Mouse (Mus musculus) hindbrain, embryonic 16.5 days (tissue): ENCODE measurements at regions not wholly inside any gene's neighbourhood (a gene's known extent, or its start where the extent isn't known, plus 50 kb on each side); places are given as distances from the start of the nearest gene placed in this dataset.

ENCODE experiments used
- ATAC-seq: fragments of 200-750 bp; cut with Nextera tagmentation; 2 replicates; pipeline ENCODE4 v1.8.0; 2017; ENCODE audit warnings: moderate TSS enrichment, moderate library complexity
- H3K27ac ChIP-seq: fragments of 300-500 bp; sonication (generic); 2 replicates; pipeline ENCODE4 v1.5.1; 2014; ENCODE audit warnings: low read depth, mild to moderate bottlenecking, control low read depth, low read length, moderate library complexity
- H3K27me3 ChIP-seq: fragments of 300-500 bp; sonication (generic); replicated peaks from 2 replicates; pipeline ENCODE4 v1.6.1; 2014; ENCODE audit warnings: low read length; ENCODE audit not compliant: control insufficient read depth, insufficient read depth
- H3K36me3 ChIP-seq: fragments of 300-500 bp; sonication (generic); 2 replicates; pipeline ENCODE4 v1.6.1; 2014; ENCODE audit warnings: mild to moderate bottlenecking, low read length, moderate library complexity, mixed read lengths; ENCODE audit not compliant: control insufficient read depth, insufficient read depth
- H3K4me1 ChIP-seq: fragments of 300-500 bp; sonication (generic); 2 replicates; pipeline ENCODE4 v1.6.1; 2014; ENCODE audit warnings: low read depth, low read length; ENCODE audit not compliant: control insufficient read depth, insufficient read depth
- H3K4me2 ChIP-seq: fragments of 300-500 bp; sonication (generic); 2 replicates; pipeline ENCODE4 v1.6.1; 2014; ENCODE audit warnings: mild to moderate bottlenecking, low read length, control low read depth, moderate library complexity
- H3K4me3 ChIP-seq: fragments of 300-500 bp; sonication (generic); 2 replicates; pipeline ENCODE4 v1.5.1; 2014; ENCODE audit warnings: mild to moderate bottlenecking, low read length, control low read depth, moderate library complexity
- H3K9ac ChIP-seq: fragments of 300-500 bp; sonication (generic); 2 replicates; pipeline ENCODE4 v1.6.1; 2014; ENCODE audit warnings: low read depth, mild to moderate bottlenecking, control low read depth, low read length, moderate library complexity
- H3K9me3 ChIP-seq: fragments of 300-500 bp; sonication (generic); 2 replicates; pipeline ENCODE4 v1.6.1; 2014; ENCODE audit warnings: mild to moderate bottlenecking, low read length, moderate library complexity; ENCODE audit not compliant: control insufficient read depth
- WGBS: fragments of 180-500 bp; shearing (Covaris S2); extraction: QIAGEN DNeasy Blood & Tissue Kit; methylation state at CpG from one replicate; pipeline ENCODE4 v1.1.7; 2014; 5-methylcytosine and 5-hydroxymethylcytosine counted together

- Histone ChIP-seq H3K36me3 (no peaks in the 10 kb centered on the region), H3K27me3 (no peaks in the 10 kb centered on the region), H3K9me3 (no peaks in the 10 kb centered on the region), H3K4me3 (no peak overlapping the region), H3K9ac (no peak overlapping the region), H3K4me1 (no peaks in the 10 kb centered on the region), H3K4me2 (no peak overlapping the region), H3K27ac (no peak overlapping the region)
- no peak for ATAC-seq
- 63% methylated on average over 1 of the region's 1 CpGs for WGBS
Observed at GRCm38 (mm10) chr1:77206535-77206934, 308.4 kb downstream of the Epha4 start.

GRCm38 (mm10) chr1:77209395-77209794 lies 305.5 kb downstream of the Epha4 start:
- 92% methylated on average over 3 of the region's 3 CpGs for WGBS
- ATAC-seq, result no peak
- H3K4me3 ChIP-seq, result no peak overlapping the region

GRCm38 (mm10) chr1:77213462-77214098 lies 301.3 kb downstream of the Epha4 start:
- Histone ChIP-seq H3K4me1 (no peaks in the 10 kb centered on the region), H3K4me3 (no peak overlapping the region), H3K9me3 (no peaks in the 10 kb centered on the region), H3K9ac (no peak overlapping the region), H3K36me3 (no peaks in the 10 kb centered on the region), H3K27me3 (no peaks in the 10 kb centered on the region), H3K4me2 (no peak overlapping the region), H3K27ac (no peak overlapping the region)
- 66% methylated on average over 8 of the region's 8 CpGs for WGBS
- no peak for ATAC-seq

More at GRCm38 (mm10) chr1:77209395-77209794, 305.5 kb downstream of the Epha4 start:
- no peak overlapping the region for H3K4me2 ChIP-seq
- H3K27me3 ChIP-seq, result no peaks in the 10 kb centered on the region
- no peak overlapping the region for H3K27ac ChIP-seq
- no peaks in the 10 kb centered on the region for H3K9me3 ChIP-seq
- H3K4me1 ChIP-seq, result no peaks in the 10 kb centered on the region
- H3K9ac ChIP-seq, result no peak overlapping the region
- no peaks in the 10 kb centered on the region for H3K36me3 ChIP-seq

DNA sequence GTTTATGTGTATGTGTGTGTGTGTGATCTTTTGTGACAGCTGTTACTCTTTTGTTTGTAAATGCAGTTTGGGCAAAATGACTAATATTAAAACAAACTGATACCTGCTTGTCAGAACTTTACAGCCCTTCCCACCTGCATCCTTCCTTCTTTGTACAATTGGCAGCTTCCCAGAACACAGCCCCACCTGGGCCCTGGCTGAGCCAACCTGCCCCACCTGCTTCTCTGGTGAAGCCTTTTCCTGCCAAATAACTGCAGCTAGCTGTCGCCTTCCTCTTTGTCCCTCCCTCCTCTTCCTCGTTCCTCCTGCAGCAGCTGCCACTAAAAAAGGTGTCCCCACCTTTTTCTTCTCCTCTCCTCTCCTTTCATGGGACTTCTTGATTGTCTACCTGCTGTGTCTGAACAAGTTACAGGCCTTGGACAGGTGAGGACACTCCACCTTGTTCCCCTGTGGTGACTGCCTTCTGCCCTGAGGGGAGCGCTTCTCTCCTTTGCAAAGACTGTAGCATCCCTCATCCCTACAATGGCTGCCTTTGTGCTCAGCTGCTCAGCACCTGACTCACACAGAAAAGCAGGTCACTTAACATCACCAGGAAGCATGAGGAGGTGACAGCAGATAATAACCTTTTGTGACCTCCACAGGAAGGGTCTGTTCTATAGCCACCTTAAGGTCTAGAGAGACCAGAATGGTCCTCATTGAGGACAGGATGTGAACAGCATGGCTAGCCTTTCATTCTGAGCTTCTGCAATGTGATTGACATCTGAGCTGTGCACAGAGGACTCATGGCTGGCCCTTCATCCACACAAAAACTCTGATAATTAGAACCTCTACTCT lies 295.2 kb downstream of the Epha4 start:
- WGBS, result 70% methylated on average over 3 of the region's 3 CpGs
- Histone ChIP-seq H3K9me3 (no peaks in the 10 kb centered on the region), H3K27ac (no peak overlapping the region), H3K27me3 (no peaks in the 10 kb centered on the region), H3K9ac (no peak overlapping the region), H3K4me1 (no peaks in the 10 kb centered on the region), H3K36me3 (no peaks in the 10 kb centered on the region), H3K4me3 (no peak overlapping the region), H3K4me2 (no peak overlapping the region)
- ATAC-seq, result no peak

- ATAC-seq, result no peak
- Histone ChIP-seq H3K27ac (no peak overlapping the region), H3K4me3 (no peak overlapping the region), H3K36me3 (no peaks in the 10 kb centered on the region), H3K27me3 (no peaks in the 10 kb centered on the region), H3K9me3 (no peaks in the 10 kb centered on the region), H3K4me2 (no peak overlapping the region), H3K4me1 (no peaks in the 10 kb centered on the region), H3K9ac (no peak overlapping the region)
- WGBS, result 92% methylated on average over 1 of the region's 1 CpGs
Observed at GRCm38 (mm10) chr1:77220322-77220590, 294.6 kb downstream of the Epha4 start.

DNA sequence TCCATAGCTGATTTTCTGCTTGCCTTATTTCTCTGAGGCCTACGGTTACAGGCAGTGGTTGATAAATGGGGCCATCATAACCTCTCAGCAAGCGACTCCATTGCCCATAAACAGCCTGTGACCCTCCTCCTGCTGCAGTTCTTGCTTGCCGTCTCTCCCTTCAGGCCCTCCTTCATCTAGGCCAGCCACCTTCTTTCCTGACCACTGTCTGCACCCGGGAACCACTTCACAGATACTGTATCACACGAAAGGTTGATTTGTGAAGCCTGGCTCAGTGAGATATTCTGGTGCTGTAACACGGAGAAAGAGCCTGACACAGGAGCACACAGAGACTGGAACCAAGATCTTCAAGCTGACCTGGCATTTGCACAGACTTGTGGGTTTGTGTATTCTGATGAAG lies 294.1 kb downstream of the Epha4 start:
- Histone ChIP-seq H3K27me3 (no peaks in the 10 kb centered on the region), H3K9me3 (no peaks in the 10 kb centered on the region), H3K4me2 (no peak overlapping the region), H3K36me3 (no peaks in the 10 kb centered on the region), H3K4me3 (no peak overlapping the region), H3K4me1 (no peaks in the 10 kb centered on the region), H3K27ac (no peak overlapping the region), H3K9ac (no peak overlapping the region)
- 85% methylated on average over 6 of the region's 6 CpGs for WGBS
- no peak for ATAC-seq

DNA sequence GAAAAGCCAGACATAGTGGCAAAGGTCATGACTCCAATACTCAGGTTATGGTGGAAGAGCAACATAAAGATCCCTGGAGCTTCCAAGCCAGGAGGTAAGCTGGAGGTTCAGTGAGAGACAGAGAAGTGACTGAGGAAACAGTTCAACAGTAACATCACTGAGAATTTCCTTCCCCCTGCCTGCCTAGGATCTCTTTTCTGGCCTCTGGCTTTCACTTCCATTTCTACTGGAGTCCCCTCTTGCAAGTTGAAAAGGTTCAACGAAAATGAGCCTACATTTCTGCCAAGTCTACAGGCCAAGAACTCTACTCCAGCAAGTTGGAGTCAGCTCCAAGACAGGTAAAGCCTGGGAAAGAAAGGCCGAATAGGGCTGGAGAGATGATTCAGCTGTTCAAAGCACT lies 293.0 kb downstream of the Epha4 start:
- H3K4me3 ChIP-seq, result no peak overlapping the region
- no peaks in the 10 kb centered on the region for H3K27me3 ChIP-seq
- no peak overlapping the region for H3K9ac ChIP-seq
- ATAC-seq, result no peak
- no peaks in the 10 kb centered on the region for H3K4me1 ChIP-seq
- H3K4me2 ChIP-seq, result no peak overlapping the region
- H3K36me3 ChIP-seq, result no peaks in the 10 kb centered on the region
- H3K27ac ChIP-seq, result no peak overlapping the region
- H3K9me3 ChIP-seq, result no peaks in the 10 kb centered on the region
- WGBS, result 93% methylated on average over 2 of the region's 2 CpGs

DNA sequence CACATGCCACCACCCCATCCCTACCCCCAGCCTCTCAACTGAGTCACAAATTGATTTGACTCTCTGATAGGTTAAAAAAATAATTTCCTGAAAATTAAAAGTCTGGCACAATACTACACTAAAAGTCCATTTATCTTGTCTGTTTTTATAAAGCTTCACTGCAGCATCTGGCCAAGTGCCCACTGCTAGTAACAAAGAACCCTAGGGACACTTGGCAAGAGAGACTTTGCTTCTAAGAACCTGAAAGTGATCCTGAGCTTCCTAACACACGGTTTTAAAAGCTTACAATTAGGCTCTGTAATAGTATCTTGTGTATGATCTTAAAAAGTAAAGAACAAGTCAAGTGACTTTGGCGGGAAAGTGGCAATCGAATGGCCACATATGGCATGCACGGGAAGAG lies 288.3 kb downstream of the Epha4 start:
- Histone ChIP-seq H3K9me3 (no peaks in the 10 kb centered on the region), H3K27ac (no peak overlapping the region), H3K4me3 (no peak overlapping the region), H3K36me3 (no peaks in the 10 kb centered on the region), H3K9ac (no peak overlapping the region), H3K4me1 (no peaks in the 10 kb centered on the region), H3K4me2 (no peak overlapping the region), H3K27me3 (no peaks in the 10 kb centered on the region)
- ATAC-seq, result no peak
- WGBS, result 62% methylated on average over 4 of the region's 4 CpGs

DNA sequence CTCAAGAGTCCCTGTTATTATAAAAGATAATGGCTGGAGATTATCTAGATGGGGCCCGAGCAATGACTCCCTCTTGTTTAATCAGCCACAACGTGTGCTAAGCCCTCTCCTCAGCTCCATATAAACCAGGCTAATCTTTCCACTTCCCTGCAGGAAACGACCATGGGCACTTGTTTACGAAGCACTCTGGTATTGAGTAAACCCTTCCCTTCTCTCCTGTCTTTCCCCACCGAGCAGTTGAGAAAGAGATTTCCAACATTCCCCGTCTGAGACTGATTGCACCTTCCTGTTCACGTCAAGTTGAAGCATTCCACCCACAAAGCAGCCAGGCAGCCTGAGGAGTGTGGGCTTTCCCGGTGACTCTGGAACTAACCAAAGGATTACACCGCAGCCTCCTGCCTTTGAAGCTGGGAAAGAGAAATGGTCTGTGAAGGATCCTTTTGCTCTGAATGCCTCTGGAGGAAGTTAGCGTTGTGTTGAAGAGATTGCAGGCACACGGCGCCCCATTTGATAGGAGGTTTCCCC lies 287.8 kb downstream of the Epha4 start:
- H3K4me1 ChIP-seq, result no peaks in the 10 kb centered on the region
- no peak overlapping the region for H3K4me2 ChIP-seq
- no peaks in the 10 kb centered on the region for H3K9me3 ChIP-seq
- ATAC-seq, result no peak
- H3K27me3 ChIP-seq, result no peaks in the 10 kb centered on the region
- no peak overlapping the region for H3K4me3 ChIP-seq
- WGBS, result 23% methylated on average over 12 of the region's 12 CpGs
- no peak overlapping the region for H3K9ac ChIP-seq
- H3K27ac ChIP-seq, result no peak overlapping the region
- no peaks in the 10 kb centered on the region for H3K36me3 ChIP-seq
